Mouse (Mus musculus) embryo, embryonic 10.5 days (tissue): ENCODE data around the gene Trub2.

Experiments used
- DNase-seq: peaks from one replicate; pipeline ENCODE4 v3.0.0-alpha.2; 2015; ENCODE audit warnings: low spot score

The Trub2 gene

DNA sequence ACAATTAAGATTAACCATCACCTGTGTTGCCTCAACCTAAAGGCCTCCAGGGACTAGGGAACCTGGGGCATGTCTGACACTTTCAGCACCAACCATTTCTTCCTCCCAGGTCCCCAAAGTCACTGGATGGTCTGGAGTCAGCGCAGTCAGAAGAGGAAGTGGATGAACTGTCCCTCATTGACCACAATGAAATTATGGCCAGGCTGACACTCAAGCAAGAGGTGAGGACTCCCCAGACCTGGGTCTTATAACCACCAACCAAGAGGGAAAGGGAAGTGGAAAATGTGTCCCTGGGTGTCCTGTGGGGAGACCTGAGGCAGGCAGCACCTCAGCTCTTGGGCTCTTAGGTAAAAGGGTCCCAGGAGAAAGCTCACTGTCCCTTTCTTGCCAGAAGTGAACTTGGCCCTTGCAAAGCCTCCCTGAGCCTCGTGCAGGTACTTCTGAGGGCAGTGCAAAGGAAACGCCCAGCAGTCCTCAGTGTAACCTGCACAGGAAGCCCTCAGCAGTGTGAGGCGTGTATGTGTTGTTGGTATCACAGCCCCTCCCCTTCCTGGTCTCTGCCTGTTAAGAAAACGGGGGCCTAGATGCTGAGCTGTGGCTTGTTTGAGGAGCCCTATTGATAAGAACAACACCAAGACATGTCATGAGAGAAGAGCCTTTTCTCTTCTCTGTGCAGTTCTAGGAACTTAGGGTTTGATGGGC, 63.5 kb downstream of the Trub2 start:
- no peak for DNase-seq

DNA sequence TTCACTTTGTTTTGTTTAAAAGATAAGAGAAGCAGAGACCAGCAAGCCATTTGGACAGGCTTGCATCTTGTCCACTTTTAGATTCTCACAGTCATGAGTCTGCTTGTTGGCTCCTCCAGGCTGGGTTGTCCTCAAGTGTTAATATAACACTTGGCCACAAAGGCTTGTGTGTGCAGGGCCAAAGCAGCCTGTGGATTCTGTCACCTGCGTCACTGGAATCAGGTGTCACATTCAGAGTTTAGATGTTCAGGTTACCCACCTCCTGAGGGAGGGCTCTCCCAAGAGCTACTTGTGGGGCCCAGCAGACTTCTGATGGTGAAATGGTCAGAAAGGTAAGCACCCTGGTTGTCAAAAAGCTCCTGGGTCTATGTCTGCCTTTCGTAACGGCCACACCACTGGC, 65.2 kb downstream of the Trub2 start:
- no peak for DNase-seq

DNA sequence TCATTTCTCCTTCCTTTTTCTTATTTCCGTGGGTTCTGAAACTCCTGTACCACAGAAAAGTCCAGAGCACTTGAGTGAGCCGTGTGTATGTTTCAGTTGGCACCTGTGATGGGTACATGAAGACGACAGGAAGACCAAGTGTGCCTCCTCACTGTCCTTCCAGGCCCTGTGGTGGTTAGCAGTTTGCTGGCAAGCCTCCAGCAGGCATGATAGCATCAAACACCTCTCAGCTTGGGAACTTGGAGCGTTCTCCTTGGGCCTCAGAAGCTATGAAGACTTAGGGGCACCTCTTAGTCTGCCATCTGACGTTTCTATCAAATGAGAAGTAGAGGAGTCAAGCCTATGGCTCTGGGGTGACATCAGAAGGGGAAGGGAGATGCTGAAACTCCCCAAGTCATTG, 69.7 kb downstream of the Trub2 start:
- no peak for DNase-seq

DNA sequence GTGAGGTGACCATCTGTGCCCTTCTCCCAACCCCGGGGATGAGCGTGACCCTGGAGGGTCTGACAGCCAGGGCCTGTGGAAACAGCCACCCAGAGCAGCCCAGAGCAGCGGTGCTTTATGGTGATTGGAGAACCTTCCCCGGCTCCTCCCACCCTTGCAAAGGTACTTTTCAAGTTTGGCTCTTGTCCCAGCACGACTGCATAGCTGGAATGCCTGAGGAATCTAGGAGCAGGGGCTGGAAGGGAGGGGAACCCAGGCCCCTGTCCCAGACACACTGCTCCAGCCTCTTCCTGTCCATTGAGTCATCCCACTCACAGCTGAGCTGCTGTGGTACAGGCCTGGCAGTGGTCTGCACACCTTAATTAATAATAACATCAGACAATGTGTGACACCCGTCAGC, 71.6 kb downstream of the Trub2 start:
- DNase-seq: peak; percentile 76

DNA sequence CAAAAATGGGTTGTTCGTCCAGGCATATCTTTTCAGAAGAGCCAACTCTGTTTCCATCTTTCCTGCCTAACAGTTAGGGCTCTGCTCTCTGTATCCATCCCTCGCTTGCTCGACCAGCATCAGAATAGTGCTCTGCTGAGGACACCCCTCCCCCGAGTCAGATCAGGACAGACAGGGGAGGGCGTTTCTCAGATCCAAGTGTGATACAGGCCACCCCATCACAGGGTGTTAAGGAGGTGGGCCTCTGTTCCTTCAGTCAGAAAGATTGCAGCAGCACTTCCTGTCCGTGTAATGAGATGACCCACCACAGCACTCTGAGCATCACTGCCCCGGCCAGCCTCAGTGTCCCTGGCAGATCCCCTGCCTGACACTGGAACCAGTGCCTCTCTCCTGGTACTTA, 72.2 kb downstream of the Trub2 start:
- no peak for DNase-seq

DNA sequence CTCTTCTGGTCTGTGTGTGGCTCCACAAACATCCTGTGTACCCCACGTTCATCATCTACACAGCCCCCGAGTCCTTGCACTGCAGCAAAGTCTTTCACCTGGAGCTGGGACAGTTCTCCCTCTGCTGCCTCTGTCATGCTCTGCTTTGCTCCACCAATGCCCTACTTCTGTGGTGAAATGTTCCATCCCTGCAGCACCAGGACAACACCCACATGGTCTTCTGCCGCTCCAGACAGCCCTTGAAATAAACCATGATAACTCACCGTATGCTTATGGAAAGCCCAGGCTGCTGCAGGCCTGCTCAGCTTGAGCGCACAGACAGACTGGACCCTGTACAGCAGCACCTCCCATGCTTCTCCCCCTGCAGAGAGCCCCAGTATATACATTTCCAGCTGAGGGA, 74.2 kb downstream of the Trub2 start:
- no peak for DNase-seq

DNA sequence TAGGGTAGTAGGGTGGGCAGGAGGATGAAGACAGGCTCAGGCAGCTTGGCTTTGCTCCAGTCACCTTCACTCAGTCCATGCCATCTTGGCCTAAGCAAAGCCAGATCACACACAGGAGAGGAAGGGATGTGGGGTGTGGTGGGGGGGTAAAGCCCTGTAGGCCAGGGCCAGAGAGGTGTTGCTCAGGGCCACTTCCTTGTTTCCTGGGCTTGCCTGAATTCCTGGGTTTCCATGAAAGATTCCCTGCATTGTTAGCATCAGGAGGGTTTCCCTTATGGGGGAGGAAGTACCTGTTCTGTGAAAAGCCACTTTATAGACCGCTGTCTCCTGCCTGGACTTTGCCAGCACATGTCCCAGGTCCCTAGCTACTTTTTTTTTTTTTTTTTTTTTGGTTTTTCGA, 74.8 kb downstream of the Trub2 start:
- DNase-seq: no peak

DNA sequence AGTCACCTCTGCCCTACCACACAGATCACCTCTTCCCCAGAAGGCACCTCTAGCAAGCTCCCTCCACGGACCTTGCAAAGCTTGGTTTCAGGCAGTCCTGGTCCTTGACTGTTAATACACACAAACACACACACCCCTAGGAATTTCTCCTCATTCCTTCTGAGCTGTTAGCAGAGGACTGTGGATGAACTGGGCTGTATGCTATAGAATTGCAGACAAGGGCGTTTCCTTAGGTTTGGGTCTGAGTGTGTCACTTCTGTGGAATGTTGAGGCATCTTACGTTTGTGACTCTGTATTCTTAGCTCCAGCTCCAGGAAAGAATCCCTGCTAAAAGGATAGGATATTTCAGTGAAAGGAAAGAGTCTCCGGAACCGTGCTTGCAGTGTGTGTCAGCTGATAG, 76.4 kb downstream of the Trub2 start:
- no peak for DNase-seq
